Mouse (Mus musculus): ENCODE results near the gene 1600012H06Rik.

DNA sequence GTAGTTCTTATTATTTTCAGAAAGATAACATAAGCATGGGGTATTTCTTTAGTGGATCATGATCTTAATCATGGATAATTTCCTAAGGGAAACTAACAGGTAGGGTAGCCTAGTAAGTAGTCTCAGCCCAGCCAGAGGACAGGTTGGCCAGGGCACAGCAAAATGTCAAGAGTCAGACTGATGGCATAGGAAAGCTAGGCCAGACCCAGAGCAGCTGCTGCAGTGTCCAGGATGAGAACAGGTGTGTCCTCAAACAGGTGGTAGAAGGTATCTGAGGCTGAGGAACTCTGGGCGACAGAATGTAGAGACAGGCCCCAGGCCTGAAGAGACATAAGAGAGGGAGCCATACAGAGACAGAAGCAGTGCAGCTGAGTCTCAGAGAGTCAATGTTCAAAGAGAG, 44.0 kb upstream of the 1600012H06Rik start:
- TF ChIP-seq CTCF (IDR thresholded peaks at IDR 0.05; ENCODE audit: control insufficient read depth, insufficient read depth, low read length) (no peak), POLR2A (IDR thresholded peaks at IDR 0.05; ENCODE audit: borderline replicate concordance, control insufficient read depth, low read depth, low read length) (no peak)
